In genomic region chr7:70752802-70753218, GRCm38 (mm10) we compare ENCODE assay signal across 30 mouse cellular contexts.
A peak's percentile ranks its signal among the peaks of the same experiment; 100 is the strongest.
DNase-seq lines count a peak whose midpoint lies in the region; ATAC-seq lines count a peak whose summit lies in the region.
"Had no signal": no experiment of that assay in that cellular context is flagged by ENCODE, and none has a peak within 500 bp of the region (broad histone marks: within the 10 kb centered on the region; RNA-seq: fewer than 3 reads in every experiment).

No protein-coding gene starts in this region.

- DNase-seq in hindbrain, embryonic 11.5 days (ENCODE audit: low spot score), result peak; percentile 63
- peak; percentile 32 for DNase-seq in neural tube, embryonic 10.5 days (ENCODE audit: extremely low spot score, low spot score)
- DNase-seq in adrenal gland, postnatal 4 days (ENCODE audit: low spot score in 2 of 2), result no peak
- DNase-seq in left cerebral cortex, adult 11 months (ENCODE audit: low spot score), result no peak
- DNase-seq: adrenal gland, postnatal 36 days; cerebellum, adult 11 months; cerebellum, adult 9-10 months; cerebellum, postnatal 36 days; forebrain, postnatal 0 days; kidney, adult 8-10 months; kidney, postnatal 4 days; liver, embryonic 13.5 days; lung, adult 18-20 months; right cerebral cortex, postnatal 25 days had no signal

- H3K27me3 ChIP-seq in hindbrain, embryonic 11.5 days (ENCODE audit: control insufficient read depth, insufficient read depth, low read length), result peaks cover 5% of the 10 kb centered on the region
- H3K27me3 ChIP-seq in hindbrain, embryonic 13.5 days, result peaks cover 32% of the 10 kb centered on the region
- H3K27me3 ChIP-seq in neural tube, embryonic 15.5 days (replicated peaks), result peaks cover 10% of the 10 kb centered on the region; the same call in 1 of the 2 replicates
- peaks cover 63% of the 10 kb centered on the region for H3K27me3 ChIP-seq in midbrain, embryonic 13.5 days
- H3K27me3 ChIP-seq: embryonic facial prominence, embryonic 15.5 days; forebrain, embryonic 12.5 days; heart, embryonic 15.5 days; limb, embryonic 15.5 days; liver, embryonic 13.5 days; stomach, embryonic 15.5 days had no signal

- H3K36me3 ChIP-seq in hindbrain, embryonic 11.5 days (ENCODE audit: control insufficient read depth, insufficient read depth, low read length), result no peaks in the 10 kb centered on the region
- no peaks in the 10 kb centered on the region for H3K36me3 ChIP-seq in hindbrain, embryonic 13.5 days
- no peaks in the 10 kb centered on the region for H3K36me3 ChIP-seq in neural tube, embryonic 15.5 days
- no peaks in the 10 kb centered on the region for H3K36me3 ChIP-seq in midbrain, embryonic 13.5 days
- H3K36me3 ChIP-seq: embryonic facial prominence, embryonic 10.5 days; embryonic facial prominence, embryonic 15.5 days; forebrain, embryonic 12.5 days; heart, embryonic 15.5 days; limb, embryonic 10.5 days; limb, embryonic 15.5 days; liver, embryonic 13.5 days; stomach, embryonic 15.5 days had no signal

- H3K4me3 ChIP-seq in hindbrain, embryonic 11.5 days (ENCODE audit: low read depth, low read length), result no peak overlapping the region
- no peak overlapping the region for H3K4me3 ChIP-seq in hindbrain, embryonic 13.5 days
- H3K4me3 ChIP-seq in neural tube, embryonic 15.5 days (replicated peaks), result no peak overlapping the region
- H3K4me3 ChIP-seq in midbrain, embryonic 13.5 days (replicated peaks), result no peak overlapping the region
- H3K4me3 ChIP-seq: embryonic facial prominence, embryonic 10.5 days; embryonic facial prominence, embryonic 15.5 days; forebrain, embryonic 12.5 days; heart, embryonic 15.5 days; limb, embryonic 10.5 days; limb, embryonic 15.5 days; liver, embryonic 13.5 days; myocyte; stomach, embryonic 15.5 days had no signal

- H3K9me3 ChIP-seq in hindbrain, embryonic 11.5 days (ENCODE audit: control insufficient read depth, low read length), result no peaks in the 10 kb centered on the region
- no peaks in the 10 kb centered on the region for H3K9me3 ChIP-seq in hindbrain, embryonic 13.5 days
- H3K9me3 ChIP-seq in neural tube, embryonic 15.5 days (replicated peaks), result no peaks in the 10 kb centered on the region
- no peaks in the 10 kb centered on the region for H3K9me3 ChIP-seq in midbrain, embryonic 13.5 days
- H3K9me3 ChIP-seq: embryonic facial prominence, embryonic 15.5 days; forebrain, embryonic 12.5 days; heart, embryonic 15.5 days; limb, embryonic 15.5 days; stomach, embryonic 15.5 days had no signal

- WGBS in hindbrain, embryonic 11.5 days, result 45% methylated on average over 12 of the region's 12 CpGs
- 30% methylated on average over 12 of the region's 12 CpGs for WGBS in hindbrain, embryonic 13.5 days
- WGBS in neural tube, embryonic 15.5 days, result 33% methylated on average over 12 of the region's 12 CpGs
- 48% methylated on average over 12 of the region's 12 CpGs for WGBS in midbrain, embryonic 13.5 days

- peak; percentile 93 for ATAC-seq in hindbrain, embryonic 11.5 days (ENCODE audit: low FRiP score)
- ATAC-seq in hindbrain, embryonic 13.5 days (ENCODE audit: low FRiP score), result no peak
- no peak for ATAC-seq in neural tube, embryonic 15.5 days (ENCODE audit: low FRiP score)
- ATAC-seq in midbrain, embryonic 13.5 days, result peak; percentile 94
- ATAC-seq: CD4-positive, CD25-positive, alpha-beta regulatory T cell, adult 4 months; forebrain, postnatal 0 days; intestine, embryonic 16.5 days; lung, postnatal 0 days had no signal

- no peak overlapping the region for H3K9ac ChIP-seq in hindbrain, embryonic 11.5 days (ENCODE audit: low read depth, low read length)
- H3K9ac ChIP-seq in hindbrain, embryonic 13.5 days, result no peak overlapping the region
- no peak overlapping the region for H3K9ac ChIP-seq in neural tube, embryonic 15.5 days (replicated peaks)
- H3K9ac ChIP-seq in midbrain, embryonic 13.5 days (replicated peaks), result no peak overlapping the region
- H3K9ac ChIP-seq: embryonic facial prominence, embryonic 15.5 days; forebrain, embryonic 12.5 days; forebrain, postnatal 0 days; heart, embryonic 15.5 days; limb, embryonic 15.5 days; liver, embryonic 13.5 days; stomach, embryonic 15.5 days had no signal

- H3K4me2 ChIP-seq in hindbrain, embryonic 11.5 days (replicated peaks; ENCODE audit: low read depth, low read length), result no peak overlapping the region
- no peak overlapping the region for H3K4me2 ChIP-seq in hindbrain, embryonic 13.5 days
- H3K4me2 ChIP-seq in neural tube, embryonic 15.5 days, result no peak overlapping the region
- peak overlapping the region; percentile 6; the same call in 1 of the 2 replicates for H3K4me2 ChIP-seq in midbrain, embryonic 13.5 days (replicated peaks)
- H3K4me2 ChIP-seq: embryonic facial prominence, embryonic 15.5 days; forebrain, embryonic 12.5 days; heart, embryonic 15.5 days; limb, embryonic 15.5 days; liver, embryonic 13.5 days; stomach, embryonic 15.5 days had no signal

- no peak overlapping the region for H3K27ac ChIP-seq in hindbrain, embryonic 11.5 days (ENCODE audit: low read depth, low read length)
- no peak overlapping the region for H3K27ac ChIP-seq in hindbrain, embryonic 13.5 days
- H3K27ac ChIP-seq in neural tube, embryonic 15.5 days (replicated peaks), result no peak overlapping the region
- no peak overlapping the region for H3K27ac ChIP-seq in midbrain, embryonic 13.5 days
- H3K27ac ChIP-seq: embryonic facial prominence, embryonic 10.5 days; embryonic facial prominence, embryonic 15.5 days; forebrain, embryonic 12.5 days; heart, embryonic 15.5 days; kidney, postnatal 0 days; limb, embryonic 10.5 days; limb, embryonic 15.5 days; liver, embryonic 13.5 days; macrophage; stomach, embryonic 15.5 days had no signal

- H3K4me1 ChIP-seq in hindbrain, embryonic 11.5 days (replicated peaks; ENCODE audit: control insufficient read depth, insufficient read depth, low read length), result 0 out of 2 replicates have a peak, but pooled peaks cover 2% of the 10 kb centered on the region
- no peaks in the 10 kb centered on the region for H3K4me1 ChIP-seq in hindbrain, embryonic 13.5 days (replicated peaks)
- H3K4me1 ChIP-seq in neural tube, embryonic 15.5 days, result no peaks in the 10 kb centered on the region
- 0 out of 2 replicates have a peak, but pooled peaks cover 4% of the 10 kb centered on the region for H3K4me1 ChIP-seq in midbrain, embryonic 13.5 days (replicated peaks)
- H3K4me1 ChIP-seq: embryonic facial prominence, embryonic 15.5 days; heart, embryonic 15.5 days; limb, embryonic 15.5 days; liver, embryonic 13.5 days; stomach, embryonic 15.5 days had no signal

Comparison
In these comparisons a context has a peak if more than half of its experiments do, and no peak if none do; other contexts are left out.
1. ATAC-seq: peak in hindbrain, embryonic 11.5 days (single experiment) and midbrain, embryonic 13.5 days (single experiment); none in hindbrain, embryonic 13.5 days (single experiment) and neural tube, embryonic 15.5 days (single experiment).
2. DNase-seq: peak in hindbrain, embryonic 11.5 days (single experiment) and neural tube, embryonic 10.5 days (single experiment); none in adrenal gland, postnatal 4 days (0 of 2) and left cerebral cortex, adult 11 months (single experiment).